Mouse (Mus musculus) heart, adult 2 months (tissue): ENCODE results near the gene Dydc2. TPM values are rescaled to one million over a fixed set of nuclear protein-coding genes. Genes with fewer than 3 reads are reported as not detected.

Source experiments
- DNase-seq, 2 experiments: peaks; one replicate each; pipeline ENCODE4 v3.0.0; 2021
- H3K27ac ChIP-seq: fragments of 200-600 bp; 2 replicates; pipeline ENCODE4 v1.8.1; 2022
- H3K27me3 ChIP-seq: fragments of 200-500 bp; 2 replicates; pipeline ENCODE4 v1.6.1; 2012; ENCODE audit warnings: mild to moderate bottlenecking, low read length, inconsistent platforms, mixed read lengths; ENCODE audit not compliant: control insufficient read depth, insufficient read depth
- H3K36me3 ChIP-seq: fragments of 200-500 bp; 2 replicates; pipeline ENCODE4 v1.6.1; 2012; ENCODE audit warnings: low read length, inconsistent platforms; ENCODE audit not compliant: control insufficient read depth, insufficient read depth
- H3K4me1 ChIP-seq: fragments of 200-500 bp; 2 replicates; pipeline ENCODE4 v1.6.1; 2011; ENCODE audit warnings: low read length; ENCODE audit not compliant: control insufficient read depth, insufficient read depth
- H3K4me3 ChIP-seq: fragments of 200-600 bp; 2 replicates; pipeline ENCODE4 v1.8.1; 2022
- H3K79me2 ChIP-seq: fragments of 200-500 bp; replicated peaks from 2 replicates; pipeline ENCODE4 v1.6.1; 2012; ENCODE audit warnings: mild to moderate bottlenecking, inconsistent platforms, low read length, moderate library complexity, mixed read lengths; ENCODE audit not compliant: control insufficient read depth, insufficient read depth
- H3K9ac ChIP-seq: fragments of 200-500 bp; 2 replicates; pipeline ENCODE4 v1.6.1; 2012; ENCODE audit warnings: low read depth, mild to moderate bottlenecking, control low read depth, inconsistent platforms, low read length, mixed read lengths
- CTCF ChIP-seq: fragments of 200-600 bp; IDR thresholded peaks from 2 replicates; pipeline ENCODE4 v1.8.1; 2022; ENCODE audit warnings: antibody characterized with exemption, mild to moderate bottlenecking, moderate library complexity
- EP300 ChIP-seq: fragments of 200-500 bp; IDR thresholded peaks from 2 replicates; pipeline ENCODE4 v1.6.1; 2011; ENCODE audit warnings: low read depth, low read length, control low read depth; ENCODE audit not compliant: insufficient read depth
- POLR2A ChIP-seq: fragments of 200-500 bp; IDR thresholded peaks from 2 replicates; pipeline ENCODE4 v1.6.1; 2011; ENCODE audit warnings: mild to moderate bottlenecking, low read depth, low read length, control low read depth; ENCODE audit not compliant: insufficient read depth
- WGBS: fragments of 180-500 bp; shearing (Covaris S2); methylation state at CpG from one replicate; pipeline ENCODE4 v1.1.7; 2018; 5-methylcytosine and 5-hydroxymethylcytosine counted together
- intact Hi-C: fragments of 180-260 bp; cut with DNase I; formaldehyde crosslinking; loops from one replicate; pipeline ENCODE4 v1.15.1; 2025
- long read RNA-seq: library from polyadenylated mRNA; stranded (forward); transcript quantifications from one replicate; pipeline ENCODE4 v2.0.0, GENCODE M21; 2021
- polyA plus RNA-seq: library from polyadenylated mRNA; depleted of rRNA; stranded (reverse); fragments of >200 nt; gene quantifications from 2 replicates; pipeline ENCODE4 v1.2.3, GENCODE M21; 2012; rRNA removed
- total RNA-seq, 2 experiments: library from RNA; stranded (reverse); gene quantifications; 2 replicates each; pipeline ENCODE4 v1.2.3; 2021

The Dydc2 gene
- total RNA-seq (not detected), polyA plus RNA-seq (not detected in 2 replicates)
- long read RNA-seq: 0 reads

DNA sequence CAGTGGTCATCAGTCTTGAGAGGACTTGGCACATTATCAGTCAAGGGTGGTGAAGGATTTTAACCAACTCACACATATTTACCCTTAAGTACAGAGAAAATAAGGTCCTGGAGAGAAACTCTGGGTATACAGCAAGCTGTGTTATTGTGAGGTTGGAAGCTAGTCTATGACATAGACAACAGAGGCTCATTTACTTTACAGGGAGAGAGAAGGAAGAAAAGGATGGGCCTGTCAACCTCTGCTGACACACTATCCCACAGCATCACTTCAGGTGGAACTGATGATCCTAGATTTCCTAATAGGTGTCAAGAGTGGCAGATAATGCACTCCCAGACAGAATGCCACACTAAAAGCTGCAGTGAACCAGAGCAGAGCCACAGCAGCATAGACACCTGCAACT is at the start of gene Dydc2:
Gene Dydc2 (minus strand): TSS at position 101 of the 400 bp plus-strand sequence.
- Histone ChIP-seq H3K27me3 (no peaks in the 10 kb centered on the region; the same call in 1 of the 2 replicates), H3K36me3 (no peaks in the 10 kb centered on the region), H3K27ac (no peak within 1 kb of the TSS), H3K4me1 (no peaks in the 10 kb centered on the region), H3K79me2 (no peaks in the 10 kb centered on the region), H3K9ac (no peak within 1 kb of the TSS), H3K4me3 (no peak within 1 kb of the TSS)
- no peak for TF ChIP-seq EP300
- no peak for TF ChIP-seq CTCF
- no peak for TF ChIP-seq POLR2A
- intact Hi-C loops: no loop called here
- DNase-seq: no peak

DNA sequence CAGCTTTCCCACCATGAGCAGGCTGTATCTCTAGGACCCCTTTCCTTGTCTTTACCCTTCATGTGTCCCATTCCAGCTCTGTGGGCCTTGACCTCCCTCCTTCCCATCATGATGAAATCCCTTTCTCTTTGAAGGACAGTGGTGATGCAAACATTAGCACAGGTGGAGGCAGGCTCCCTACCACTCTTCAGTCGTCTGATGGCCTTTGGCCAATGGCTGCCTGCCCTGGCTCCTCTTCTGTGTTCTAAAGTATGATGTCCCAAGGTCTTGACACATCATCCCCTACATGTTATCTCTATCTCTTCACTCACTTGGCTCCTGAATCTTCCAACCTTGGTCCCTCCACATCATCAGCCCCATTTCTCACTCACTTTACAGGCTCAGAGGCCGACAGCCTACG is 47.3 kb upstream of the Dydc2 start:
- H3K79me2 ChIP-seq: no peaks in the 10 kb centered on the region
- no peak overlapping the region for H3K27ac ChIP-seq
- no peak overlapping the region for H3K4me3 ChIP-seq
- intact Hi-C loops: no loop called here
- TF ChIP-seq POLR2A (no peak), EP300 (no peak), CTCF (no peak)
- no peaks in the 10 kb centered on the region for H3K4me1 ChIP-seq
- 68% methylated on average over 3 of the region's 3 CpGs for WGBS
- H3K27me3 ChIP-seq: no peaks in the 10 kb centered on the region
- no peak overlapping the region for H3K9ac ChIP-seq
- no peak for DNase-seq
- no peaks in the 10 kb centered on the region for H3K36me3 ChIP-seq

DNA sequence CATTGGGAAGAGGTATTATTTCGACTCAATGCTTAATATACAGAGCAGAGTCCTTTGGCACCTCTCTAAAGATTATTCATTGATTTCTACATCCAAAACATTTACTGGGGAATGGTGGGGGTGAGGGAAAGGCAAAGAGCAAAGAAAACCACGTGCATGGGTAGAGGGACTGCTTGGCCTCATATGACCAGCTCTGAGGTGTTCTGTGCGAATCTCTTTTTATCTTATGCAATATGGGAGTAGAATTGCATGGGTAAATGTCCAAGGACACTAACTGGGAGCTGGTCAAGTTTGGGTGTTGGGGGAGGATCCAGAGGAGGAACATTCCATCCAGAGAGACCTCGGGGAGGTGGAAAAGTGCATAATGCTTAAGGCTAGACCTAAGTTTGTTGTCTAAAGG is 43.9 kb upstream of the Dydc2 start:
- Histone ChIP-seq H3K27me3 (no peaks in the 10 kb centered on the region), H3K36me3 (no peaks in the 10 kb centered on the region), H3K4me3 (no peak overlapping the region), H3K9ac (no peak overlapping the region), H3K79me2 (no peaks in the 10 kb centered on the region), H3K27ac (no peak overlapping the region), H3K4me1 (no peaks in the 10 kb centered on the region)
- DNase-seq: no peak
- intact Hi-C loops: no loop called here
- WGBS: 69% methylated on average over 4 of the region's 4 CpGs
- TF ChIP-seq POLR2A (no peak), CTCF (no peak), EP300 (no peak)

DNA sequence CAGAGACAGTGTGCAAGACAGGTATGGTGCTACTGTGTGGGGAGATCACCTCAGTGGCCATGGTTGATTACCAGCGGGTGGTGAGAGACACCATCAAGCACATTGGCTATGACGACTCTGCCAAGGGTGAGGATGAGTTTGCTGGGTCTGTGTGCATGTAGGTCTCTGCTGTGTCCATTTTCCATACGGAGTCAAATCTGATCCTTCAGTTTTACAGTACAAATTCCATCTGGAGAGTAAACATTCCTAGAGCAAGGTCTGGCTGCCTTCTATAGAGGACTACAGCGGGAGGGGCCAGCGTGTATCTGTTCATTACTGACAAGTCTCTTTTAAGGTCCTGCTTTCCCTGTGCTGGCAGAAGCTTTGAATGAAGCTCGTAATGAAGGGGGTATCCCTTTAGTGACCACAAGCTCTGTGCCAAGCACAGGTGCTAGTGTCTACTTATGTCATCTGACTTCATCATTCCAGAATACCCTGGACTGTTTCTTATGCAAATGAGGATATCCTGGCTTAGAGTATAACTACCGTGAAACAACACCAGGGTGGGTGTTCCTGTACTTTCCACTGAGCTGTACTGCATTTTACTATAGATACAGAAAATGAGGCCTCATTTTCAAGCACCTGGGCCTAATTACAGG is 42.1 kb upstream of the Dydc2 start:
- Histone ChIP-seq H3K79me2 (no peaks in the 10 kb centered on the region), H3K36me3 (no peaks in the 10 kb centered on the region), H3K27me3 (no peaks in the 10 kb centered on the region), H3K27ac (no peak overlapping the region), H3K9ac (no peak overlapping the region), H3K4me1 (no peaks in the 10 kb centered on the region), H3K4me3 (no peak overlapping the region)
- WGBS: 84% methylated on average over 7 of the region's 7 CpGs
- intact Hi-C loops: no loop called here
- TF ChIP-seq POLR2A: no peak
- TF ChIP-seq EP300: no peak
- TF ChIP-seq CTCF: no peak
- no peak for DNase-seq

DNA sequence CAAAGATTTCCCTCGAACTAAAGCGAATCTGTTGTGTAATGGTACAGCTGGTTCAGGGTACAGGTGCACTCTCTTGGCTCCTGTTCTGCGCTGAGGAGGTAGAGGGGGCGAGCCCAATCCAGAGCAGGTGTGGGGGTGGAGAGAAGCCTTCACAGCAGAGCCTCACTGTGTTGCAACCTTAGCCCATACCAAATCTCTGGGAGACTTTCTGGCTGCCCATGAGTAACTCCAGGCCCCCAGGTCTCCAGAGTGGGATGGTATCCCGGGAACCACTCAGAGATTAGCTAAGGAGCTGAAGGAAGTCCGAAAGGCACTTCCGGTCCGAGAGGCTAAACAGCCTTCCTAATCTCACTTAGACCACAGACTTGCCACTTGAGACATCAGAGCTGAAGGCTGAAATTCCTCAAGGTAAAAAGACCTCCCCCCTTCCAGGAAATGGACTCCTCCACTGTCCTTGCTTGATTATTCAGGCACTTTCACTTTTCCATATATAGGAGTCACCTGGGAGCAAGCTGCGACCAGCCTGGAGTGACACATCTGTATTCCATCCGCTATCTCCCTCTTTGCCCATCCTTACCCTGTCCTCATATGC is 35.9 kb upstream of the Dydc2 start, which contains the start of gene Mat1a:
Gene Mat1a (plus strand): TSS at position 183 of the 592 bp plus-strand sequence.
- H3K4me1 ChIP-seq: no peaks in the 10 kb centered on the region
- no peak within 1 kb of the TSS for H3K9ac ChIP-seq
- H3K4me3 ChIP-seq: no peak within 1 kb of the TSS
- WGBS: 45% methylated on average over 10 of the region's 10 CpGs
- H3K27ac ChIP-seq: no peak within 1 kb of the TSS
- H3K79me2 ChIP-seq: no peaks in the 10 kb centered on the region
- H3K27me3 ChIP-seq: no peaks in the 10 kb centered on the region
- TF ChIP-seq EP300: no peak
- no peak for TF ChIP-seq CTCF
- no peak for TF ChIP-seq POLR2A
- no peak for DNase-seq
- intact Hi-C loops: no loop called here
- H3K36me3 ChIP-seq: no peaks in the 10 kb centered on the region

DNA sequence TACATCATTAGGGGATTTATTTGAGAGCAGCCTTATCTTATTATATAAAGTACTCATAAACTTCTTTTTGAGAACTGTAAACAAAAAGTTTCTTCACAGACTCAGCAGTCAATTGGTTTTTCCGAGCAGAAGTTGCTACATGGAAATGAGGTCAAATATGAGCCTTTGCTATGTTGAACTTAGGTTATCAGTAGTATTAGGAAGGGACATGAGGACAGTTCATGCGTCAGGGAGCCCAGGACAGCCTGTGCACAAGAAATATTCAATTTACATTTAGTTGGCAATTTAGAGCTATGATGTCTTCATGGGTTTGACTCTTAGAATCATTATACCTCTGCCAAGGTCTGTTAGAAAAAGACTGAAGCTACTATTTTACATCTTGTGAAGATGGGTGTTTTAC is 33.3 kb upstream of the Dydc2 start:
- Histone ChIP-seq H3K4me3 (no peak overlapping the region), H3K27me3 (no peaks in the 10 kb centered on the region), H3K27ac (no peak overlapping the region), H3K79me2 (no peaks in the 10 kb centered on the region), H3K36me3 (no peaks in the 10 kb centered on the region), H3K9ac (no peak overlapping the region), H3K4me1 (no peaks in the 10 kb centered on the region)
- DNase-seq: no peak
- TF ChIP-seq EP300 (no peak), CTCF (no peak), POLR2A (no peak)
- 46% methylated on average over 2 of the region's 2 CpGs for WGBS
- intact Hi-C loops: no loop called here
